Mouse (Mus musculus): Measurements from ENCODE around the gene Fam228b. TPM values are rescaled to one million over a fixed set of nuclear protein-coding genes. Genes with fewer than 3 reads are reported as not detected.
A peak's percentile ranks its signal among the peaks of the same experiment; 100 is the strongest.

Fam228b gene
- polyA plus RNA-seq, 1 experiment from 2014 or later, result 8.4 TPM

DNA sequence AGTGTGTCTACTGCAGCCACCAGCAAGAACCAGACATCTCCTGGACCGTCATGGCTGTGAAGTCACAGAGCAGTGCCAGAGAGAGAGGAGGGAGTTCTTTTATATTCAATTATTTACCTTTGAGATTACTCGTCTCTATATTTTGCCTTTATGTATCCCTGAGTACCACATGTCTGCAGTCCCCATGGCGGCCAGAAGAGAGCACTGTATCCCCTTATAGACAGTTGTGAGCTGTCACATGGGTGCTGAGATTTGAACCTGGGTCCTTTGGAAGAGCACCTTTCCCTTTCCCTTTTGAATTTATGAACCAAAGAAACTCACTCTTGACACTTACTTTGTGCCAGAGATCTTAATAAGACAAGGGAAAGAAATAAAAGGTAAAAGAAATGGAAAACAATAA, 39.9 kb downstream of the Fam228b start:
- ATAC-seq (ENCODE audit: low read depth), result no peak
- Histone ChIP-seq H3K9me3 (ENCODE audit: control insufficient read depth, low read length) (no peaks in the 10 kb centered on the region), H3K27ac (ENCODE audit: low read depth, low read length) (no peak overlapping the region), H3K4me2 (ENCODE audit: low read depth, low read length) (no peak overlapping the region), H3K27me3 (ENCODE audit: control insufficient read depth, insufficient read depth, low read length) (no peaks in the 10 kb centered on the region), H3K4me3 (ENCODE audit: low read depth, low read length) (no peak overlapping the region), H3K36me3 (ENCODE audit: control insufficient read depth, insufficient read depth, low read length) (no peaks in the 10 kb centered on the region), H3K4me1 (ENCODE audit: control insufficient read depth, insufficient read depth, low read length) (no peaks in the 10 kb centered on the region), H3K9ac (replicated peaks; ENCODE audit: low read depth, low read length) (no peak overlapping the region)
- 89% methylated on average over 3 of the region's 3 CpGs for WGBS

- no peaks in the 10 kb centered on the region for H3K9me3 ChIP-seq (ENCODE audit: control insufficient read depth, low read length)
- no peaks in the 10 kb centered on the region for H3K36me3 ChIP-seq (ENCODE audit: control insufficient read depth, insufficient read depth, low read length)
- no peak overlapping the region for H3K4me3 ChIP-seq (ENCODE audit: low read depth, low read length)
- H3K27ac ChIP-seq (ENCODE audit: low read depth, low read length), result no peak overlapping the region
- no peak for ATAC-seq (ENCODE audit: low read depth)
- H3K9ac ChIP-seq (replicated peaks; ENCODE audit: low read depth, low read length), result no peak overlapping the region
- no peaks in the 10 kb centered on the region for H3K4me1 ChIP-seq (ENCODE audit: control insufficient read depth, insufficient read depth, low read length)
- WGBS, result 78% methylated on average over 17 of the region's 17 CpGs
- H3K27me3 ChIP-seq (ENCODE audit: control insufficient read depth, insufficient read depth, low read length), result no peaks in the 10 kb centered on the region
- H3K4me2 ChIP-seq (ENCODE audit: low read depth, low read length), result no peak overlapping the region
Observed at GRCm38 (mm10) chr12:4719762-4720754, 49.0 kb downstream of the Fam228b start.

DNA sequence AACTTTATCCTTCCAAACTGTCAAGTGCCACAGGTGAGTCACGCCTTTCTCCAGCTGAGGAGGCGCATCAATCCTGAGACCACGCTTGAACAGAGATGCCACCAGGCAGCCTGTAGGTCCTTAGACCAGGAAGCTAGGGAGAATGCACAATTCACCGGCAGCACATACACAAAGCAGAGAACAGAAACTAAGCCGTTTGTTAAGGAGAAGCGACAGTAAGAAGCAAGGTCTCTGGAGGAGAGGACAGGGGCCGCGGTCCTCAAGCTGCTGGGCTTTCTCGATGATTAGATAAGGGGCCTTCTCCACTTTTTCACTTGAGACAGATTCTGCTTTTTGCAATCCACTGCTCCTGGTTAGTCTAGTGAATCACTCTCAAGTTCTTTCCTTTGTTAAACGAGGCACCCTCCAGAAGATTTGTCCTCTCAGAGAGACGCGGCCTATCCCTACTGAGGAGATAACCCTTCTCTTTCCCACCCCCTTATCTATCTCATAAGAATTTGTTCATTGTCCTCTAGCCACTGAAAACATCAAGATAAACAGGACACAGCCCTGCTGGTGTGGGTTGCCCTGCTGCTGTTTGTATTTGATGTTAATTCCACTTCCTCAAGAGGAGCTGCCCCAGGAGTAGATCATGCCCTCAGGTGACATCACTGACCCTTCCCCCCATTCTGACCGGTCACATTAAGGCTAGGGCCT, 49.9 kb downstream of the Fam228b start:
- Histone ChIP-seq H3K4me1 (ENCODE audit: control insufficient read depth, insufficient read depth, low read length) (no peaks in the 10 kb centered on the region), H3K9me3 (ENCODE audit: control insufficient read depth, low read length) (no peaks in the 10 kb centered on the region), H3K27me3 (ENCODE audit: control insufficient read depth, insufficient read depth, low read length) (no peaks in the 10 kb centered on the region), H3K27ac (ENCODE audit: low read depth, low read length) (no peak overlapping the region), H3K4me3 (ENCODE audit: low read depth, low read length) (no peak overlapping the region), H3K9ac (replicated peaks; ENCODE audit: low read depth, low read length) (no peak overlapping the region), H3K36me3 (ENCODE audit: control insufficient read depth, insufficient read depth, low read length) (no peaks in the 10 kb centered on the region), H3K4me2 (ENCODE audit: low read depth, low read length) (no peak overlapping the region)
- no peak for ATAC-seq (ENCODE audit: low read depth)
- WGBS, result 87% methylated on average over 13 of the region's 13 CpGs

- Histone ChIP-seq H3K9ac (replicated peaks; ENCODE audit: low read depth, low read length) (no peak overlapping the region), H3K36me3 (ENCODE audit: control insufficient read depth, insufficient read depth, low read length) (no peaks in the 10 kb centered on the region; the same call in 1 of the 2 replicates), H3K27ac (ENCODE audit: low read depth, low read length) (no peak overlapping the region), H3K27me3 (ENCODE audit: control insufficient read depth, insufficient read depth, low read length) (no peaks in the 10 kb centered on the region), H3K9me3 (ENCODE audit: control insufficient read depth, low read length) (no peaks in the 10 kb centered on the region), H3K4me3 (ENCODE audit: low read depth, low read length) (no peak overlapping the region), H3K4me1 (ENCODE audit: control insufficient read depth, insufficient read depth, low read length) (no peaks in the 10 kb centered on the region), H3K4me2 (ENCODE audit: low read depth, low read length) (no peak overlapping the region)
- WGBS, result 8% methylated on average over 7 of the region's 7 CpGs
- ATAC-seq (ENCODE audit: low read depth), result peak; percentile 90; the same call in 1 of the 2 replicates
Observed at GRCm38 (mm10) chr12:4717417-4717816, 51.6 kb downstream of the Fam228b start.

GRCm38 (mm10) chr12:4715606-4716005, 53.5 kb downstream of the Fam228b start:
- Histone ChIP-seq H3K9ac (replicated peaks; ENCODE audit: low read depth, low read length) (no peak overlapping the region), H3K4me3 (ENCODE audit: low read depth, low read length) (no peak overlapping the region)

DNA sequence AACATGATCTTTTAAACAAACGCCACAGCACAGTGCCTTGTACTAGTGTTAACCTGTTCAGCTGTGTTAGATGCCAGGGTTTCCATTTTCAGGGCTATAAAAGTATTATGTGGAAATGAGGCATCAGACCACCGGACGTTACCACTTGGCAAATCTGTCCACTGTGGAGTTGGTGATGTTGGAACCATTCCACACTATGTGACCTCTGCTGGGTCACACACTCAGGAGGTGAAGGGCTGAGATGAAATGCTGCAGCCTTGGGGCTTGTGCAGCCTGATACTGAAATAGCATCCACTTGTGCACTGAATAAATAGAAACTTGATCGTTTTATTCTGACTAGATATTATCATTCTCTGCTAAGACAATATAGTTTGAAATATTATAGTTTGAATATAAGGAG, 55.7 kb downstream of the Fam228b start:
- Histone ChIP-seq H3K9ac (replicated peaks; ENCODE audit: low read depth, low read length) (no peak overlapping the region), H3K27me3 (ENCODE audit: control insufficient read depth, insufficient read depth, low read length) (no peaks in the 10 kb centered on the region), H3K4me2 (ENCODE audit: low read depth, low read length) (no peak overlapping the region), H3K4me1 (ENCODE audit: control insufficient read depth, insufficient read depth, low read length) (no peaks in the 10 kb centered on the region), H3K36me3 (ENCODE audit: control insufficient read depth, insufficient read depth, low read length) (no peaks in the 10 kb centered on the region; the same call in 1 of the 2 replicates), H3K9me3 (ENCODE audit: control insufficient read depth, low read length) (no peaks in the 10 kb centered on the region), H3K4me3 (ENCODE audit: low read depth, low read length) (no peak overlapping the region), H3K27ac (ENCODE audit: low read depth, low read length) (no peak overlapping the region)
- WGBS, result 74% methylated on average over 4 of the region's 4 CpGs
- ATAC-seq (ENCODE audit: low read depth), result no peak

More at GRCm38 (mm10) chr12:4715606-4716005, 53.5 kb downstream of the Fam228b start:
- Histone ChIP-seq H3K27ac (ENCODE audit: low read depth, low read length) (no peak overlapping the region), H3K9me3 (ENCODE audit: control insufficient read depth, low read length) (no peaks in the 10 kb centered on the region), H3K4me2 (ENCODE audit: low read depth, low read length) (no peak overlapping the region), H3K36me3 (ENCODE audit: control insufficient read depth, insufficient read depth, low read length) (no peaks in the 10 kb centered on the region; the same call in 1 of the 2 replicates), H3K27me3 (ENCODE audit: control insufficient read depth, insufficient read depth, low read length) (no peaks in the 10 kb centered on the region), H3K4me1 (ENCODE audit: control insufficient read depth, insufficient read depth, low read length) (no peaks in the 10 kb centered on the region)
- WGBS, result 86% methylated on average over 10 of the region's 10 CpGs
- no peak for ATAC-seq (ENCODE audit: low read depth)

DNA sequence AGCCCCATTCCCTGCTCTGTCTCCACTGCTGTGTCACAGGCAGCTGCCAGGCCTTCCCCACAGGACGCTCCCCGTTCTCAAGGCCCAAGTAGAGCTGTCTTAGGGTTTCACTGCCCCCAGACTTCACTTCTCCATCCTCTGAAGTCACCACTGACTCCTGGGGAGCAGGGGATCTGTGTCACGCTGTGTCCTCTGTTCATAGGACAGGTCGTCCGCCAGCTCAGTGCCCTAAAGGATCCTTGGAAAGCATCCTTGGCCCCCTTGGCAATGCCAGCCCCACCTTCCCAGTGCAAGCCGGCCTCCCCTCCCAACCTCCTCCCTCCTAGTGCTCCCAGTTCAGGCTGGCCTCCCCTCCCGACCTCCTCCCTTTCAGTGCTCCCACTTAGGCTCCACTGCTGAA, 59.1 kb downstream of the Fam228b start:
- no peak overlapping the region for H3K4me3 ChIP-seq (ENCODE audit: low read depth, low read length)
- no peaks in the 10 kb centered on the region for H3K27me3 ChIP-seq (ENCODE audit: control insufficient read depth, insufficient read depth, low read length)
- peaks cover 6% of the 10 kb centered on the region; the same call in 1 of the 2 replicates for H3K36me3 ChIP-seq (ENCODE audit: control insufficient read depth, insufficient read depth, low read length)
- no peak for ATAC-seq (ENCODE audit: low read depth)
- H3K4me1 ChIP-seq (ENCODE audit: control insufficient read depth, insufficient read depth, low read length), result no peaks in the 10 kb centered on the region
- no peak overlapping the region for H3K4me2 ChIP-seq (ENCODE audit: low read depth, low read length)
- H3K9me3 ChIP-seq (ENCODE audit: control insufficient read depth, low read length), result no peaks in the 10 kb centered on the region
- no peak overlapping the region for H3K9ac ChIP-seq (replicated peaks; ENCODE audit: low read depth, low read length)
- H3K27ac ChIP-seq (ENCODE audit: low read depth, low read length), result no peak overlapping the region
- 91% methylated on average over 7 of the region's 7 CpGs for WGBS

DNA sequence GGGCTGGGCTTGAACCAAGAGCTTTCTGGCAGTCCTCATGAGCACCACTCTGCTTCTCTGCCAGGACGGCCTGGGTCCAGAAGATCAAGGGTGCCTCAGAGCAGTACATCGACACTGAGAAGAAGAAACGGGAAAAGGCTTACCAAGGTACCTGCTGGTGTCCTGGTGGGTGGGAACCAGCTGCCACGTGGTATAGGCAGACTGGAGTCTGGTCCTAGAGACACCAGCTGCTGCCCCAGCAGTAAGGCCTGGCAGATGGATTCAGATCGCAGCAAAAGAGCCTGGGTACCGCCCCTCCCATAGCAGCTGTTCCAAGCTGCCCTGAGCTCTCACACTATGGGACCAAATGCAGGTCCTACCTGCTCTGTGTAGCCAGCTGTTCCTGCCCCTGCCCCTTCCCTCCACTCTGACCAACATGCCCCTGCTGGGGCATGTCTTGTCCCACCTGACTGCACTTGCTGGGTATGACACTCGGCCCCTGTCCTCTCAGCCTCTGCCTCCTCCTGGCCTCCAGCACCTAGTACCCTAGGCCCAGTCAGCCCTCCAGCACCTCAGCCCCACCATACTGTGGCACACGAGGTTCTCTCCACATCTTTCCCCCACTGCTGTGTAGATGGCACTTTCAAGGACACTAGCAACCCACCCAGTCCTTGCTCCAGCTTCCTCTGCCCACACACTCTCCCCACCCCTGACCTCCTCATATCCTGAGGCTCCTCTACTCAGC, 60.0 kb downstream of the Fam228b start:
- ATAC-seq (ENCODE audit: low read depth), result no peak
- Histone ChIP-seq H3K27me3 (ENCODE audit: control insufficient read depth, insufficient read depth, low read length) (no peaks in the 10 kb centered on the region), H3K36me3 (ENCODE audit: control insufficient read depth, insufficient read depth, low read length) (peaks cover 6% of the 10 kb centered on the region; the same call in 1 of the 2 replicates), H3K4me2 (ENCODE audit: low read depth, low read length) (no peak overlapping the region), H3K9ac (replicated peaks; ENCODE audit: low read depth, low read length) (no peak overlapping the region), H3K27ac (ENCODE audit: low read depth, low read length) (no peak overlapping the region), H3K4me1 (ENCODE audit: control insufficient read depth, insufficient read depth, low read length) (no peaks in the 10 kb centered on the region), H3K9me3 (ENCODE audit: control insufficient read depth, low read length) (no peaks in the 10 kb centered on the region), H3K4me3 (ENCODE audit: low read depth, low read length) (no peak overlapping the region)
- 69% methylated on average over 8 of the region's 8 CpGs for WGBS
